ENCODE assay signal across 8 mouse cellular contexts in the genomic region with DNA sequence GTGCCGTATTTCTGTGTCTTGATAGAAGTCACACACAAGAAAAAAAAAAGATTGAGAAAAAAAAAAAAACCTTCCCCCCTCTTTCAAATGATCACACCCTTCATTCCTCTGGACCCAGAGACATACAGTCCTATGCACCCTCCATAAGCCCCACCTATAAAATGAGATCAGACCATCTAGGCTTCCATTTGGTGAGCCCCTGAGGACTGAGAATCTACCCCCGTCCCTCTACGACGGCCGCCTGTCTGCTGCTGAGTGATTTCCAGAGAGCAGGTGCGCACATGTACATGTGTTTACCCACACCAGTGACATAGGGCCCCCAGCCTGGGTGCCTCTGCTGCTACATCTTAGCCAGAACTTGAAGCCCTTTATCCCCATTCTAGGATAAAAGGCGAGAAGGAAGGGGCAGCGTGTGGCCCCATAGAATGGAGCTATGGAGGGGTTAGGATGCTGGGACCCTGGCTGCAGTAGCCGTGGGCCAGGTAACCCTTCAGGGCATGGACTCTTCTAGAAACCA. TPM values are rescaled to one million over a fixed set of nuclear protein-coding genes. Genes with fewer than 3 reads are reported as not detected.
A peak's percentile ranks its signal among the peaks of the same experiment; 100 is the strongest.
DNase-seq lines count a peak whose midpoint lies in the region; ATAC-seq and TF ChIP-seq lines count a peak whose summit lies in the region.

No protein-coding gene starts in this region.

- H3K4me1 ChIP-seq in spleen, adult 2 months (ENCODE audit: control insufficient read depth, insufficient read depth, insufficient read length) = peaks cover 46% of the 10 kb centered on the region
- peaks cover 20% of the 10 kb centered on the region for H3K4me1 ChIP-seq in intestine, embryonic 14.5 days (replicated peaks; ENCODE audit: control insufficient read depth, insufficient read depth, low read length)
- H3K4me1 ChIP-seq in midbrain, embryonic 14.5 days (ENCODE audit: control insufficient read depth, insufficient read depth, low read length) = peaks cover 10% of the 10 kb centered on the region; the same call in 1 of the 2 replicates

- H3K9me3 ChIP-seq in intestine, embryonic 14.5 days (ENCODE audit: control insufficient read depth, low read length) = no peaks in the 10 kb centered on the region
- H3K9me3 ChIP-seq in midbrain, embryonic 14.5 days (ENCODE audit: control insufficient read depth, low read length) = no peaks in the 10 kb centered on the region

- ATAC-seq in intestine, embryonic 14.5 days (replicated peaks; ENCODE audit: low FRiP score, low TSS enrichment, low read depth) = no peak
- no peak for ATAC-seq in midbrain, embryonic 14.5 days (ENCODE audit: low FRiP score, low TSS enrichment)

- DNase-seq in adrenal gland, postnatal 14 days = peak; percentile 40
- no peak for DNase-seq in adrenal gland, adult 8-10 months
- DNase-seq in spleen, adult 2 months (ENCODE audit: low read depth in 1 of 2, low spot score in 2 of 2) = peak in 1 of 2 experiments; percentile 47
- no peak for DNase-seq in spleen, postnatal 4 days (ENCODE audit: low spot score in 2 of 2)
- DNase-seq in intestine, embryonic 14.5 days (ENCODE audit: low spot score) = no peak
- no peak for DNase-seq in midbrain, embryonic 14.5 days
- no peak for DNase-seq in urinary bladder, adult 2 months (ENCODE audit: low spot score)
- no peak for DNase-seq in gastrocnemius, adult 8-10 months (ENCODE audit: low spot score in 2 of 2)

- H3K36me3 ChIP-seq in spleen, adult 2 months (ENCODE audit: control insufficient read depth, insufficient read depth, low read length) = peaks cover 41% of the 10 kb centered on the region
- peaks cover 39% of the 10 kb centered on the region for H3K36me3 ChIP-seq in intestine, embryonic 14.5 days (ENCODE audit: control insufficient read depth, insufficient read depth, low read length)
- H3K36me3 ChIP-seq in midbrain, embryonic 14.5 days (ENCODE audit: control insufficient read depth, insufficient read depth, low read length) = peaks cover 40% of the 10 kb centered on the region

- no peak overlapping the region for H3K9ac ChIP-seq in intestine, embryonic 14.5 days (ENCODE audit: low read length)
- H3K9ac ChIP-seq in midbrain, embryonic 14.5 days (replicated peaks; ENCODE audit: low read length) = no peak overlapping the region

- 28% methylated on average over 9 of the region's 9 CpGs for WGBS in spleen, adult 2 months
- 35% methylated on average over 9 of the region's 9 CpGs for WGBS in intestine, embryonic 14.5 days
- 35% methylated on average over 9 of the region's 9 CpGs for WGBS in midbrain, embryonic 14.5 days

- H3K27me3 ChIP-seq in spleen, adult 2 months (ENCODE audit: control insufficient read depth, insufficient read depth, low read length) = no peaks in the 10 kb centered on the region
- H3K27me3 ChIP-seq in intestine, embryonic 14.5 days (replicated peaks; ENCODE audit: control insufficient read depth, insufficient read depth, low read length) = no peaks in the 10 kb centered on the region
- H3K27me3 ChIP-seq in midbrain, embryonic 14.5 days (ENCODE audit: control insufficient read depth, insufficient read depth, low read length) = no peaks in the 10 kb centered on the region

- no peak for TF ChIP-seq CTCF in spleen, adult 2 months (IDR thresholded peaks at IDR 0.05; ENCODE audit: extremely low read depth, insufficient read depth, insufficient read length, insufficient replicate concordance)

- TF ChIP-seq POLR2A in spleen, adult 2 months (IDR thresholded peaks at IDR 0.05; ENCODE audit: low read depth, low read length) = no peak

- peak overlapping the region; percentile 79 for H3K27ac ChIP-seq in spleen, adult 2 months (ENCODE audit: insufficient read depth, low read length)
- H3K27ac ChIP-seq in intestine, embryonic 14.5 days (ENCODE audit: low read depth) = no peak overlapping the region
- no peak overlapping the region for H3K27ac ChIP-seq in midbrain, embryonic 14.5 days (replicated peaks; ENCODE audit: low read depth, low read length)

- H3K4me2 ChIP-seq in intestine, embryonic 14.5 days (ENCODE audit: low read length) = peak overlapping the region; percentile 47
- H3K4me2 ChIP-seq in midbrain, embryonic 14.5 days (ENCODE audit: low read length) = peak overlapping the region; percentile 46; the same call in 1 of the 2 replicates

- H3K4me3 ChIP-seq in spleen, adult 2 months (ENCODE audit: extremely low read depth, insufficient read depth, insufficient read length) = no peak overlapping the region
- H3K4me3 ChIP-seq in intestine, embryonic 14.5 days (ENCODE audit: low read depth, low read length) = 0 out of 2 replicates have a peak overlapping the region, but pooled peaks have one; percentile 20
- no peak overlapping the region; the same call in 1 of the 2 replicates for H3K4me3 ChIP-seq in midbrain, embryonic 14.5 days (replicated peaks; ENCODE audit: low read depth, low read length)

RNA-seq across cellular contexts. Expression of gene Bcl9l, which starts 27.8 kb away (rescaled TPM):
- 59.3 and 61.7 TPM in 2 replicates for total RNA-seq in adrenal gland, postnatal 14 days (2021)
- 10 to 100 TPM; 48.9 to 76.1 (median 66.7) TPM for total RNA-seq in adrenal gland, adult 8-10 months (2022)
- polyA plus RNA-seq in spleen, adult 2 months (2012; rRNA removed) = 42.2 and 50.3 TPM in 2 replicates
- polyA plus RNA-seq in intestine, embryonic 14.5 days (2014; fragmentation: Nextera tagmentation; extraction: Ambion mirVana) = 10.2 TPM in 2 replicates
- 12.6 and 14.9 TPM in 2 replicates for polyA plus RNA-seq in midbrain, embryonic 14.5 days (2014; fragmentation: Nextera tagmentation; extraction: Ambion mirVana)
- 11.1 and 29.7 TPM in 2 replicates for polyA plus RNA-seq in urinary bladder, adult 2 months (2012; rRNA removed)
- 10 to 100 TPM; 36.4 to 43.8 (median 41.7) TPM for total RNA-seq in gastrocnemius, adult 8-10 months (2022)

RNA-seq across cellular contexts. Expression of gene Cxcr5, which starts 51.3 kb away (rescaled TPM):
- 0.56 and 4.4 TPM in 2 replicates for total RNA-seq in adrenal gland, postnatal 14 days (2021)
- under 1 TPM; 0.13 to 0.32 (median 0.18) TPM for total RNA-seq in adrenal gland, adult 8-10 months (2022)
- polyA plus RNA-seq in spleen, adult 2 months (2012; rRNA removed) = 133 and 154 TPM in 2 replicates
- 0.82 and 0.89 TPM in 2 replicates for polyA plus RNA-seq in intestine, embryonic 14.5 days (2014; fragmentation: Nextera tagmentation; extraction: Ambion mirVana)
- polyA plus RNA-seq in midbrain, embryonic 14.5 days (2014; fragmentation: Nextera tagmentation; extraction: Ambion mirVana) = 0.11 TPM in 1 of 2 replicates, not detected in the other
- 0.11 and 0.16 TPM in 2 replicates for polyA plus RNA-seq in urinary bladder, adult 2 months (2012; rRNA removed)
- total RNA-seq in gastrocnemius, adult 8-10 months (2022) = not detected

RNA-seq across cellular contexts. Expression of gene Upk2, which starts 55.6 kb away (rescaled TPM):
- total RNA-seq in adrenal gland, postnatal 14 days (2021) = not detected in 2 replicates
- total RNA-seq in adrenal gland, adult 8-10 months (2022) = not detected
- not detected in 2 replicates for polyA plus RNA-seq in spleen, adult 2 months (2012; rRNA removed)
- 2.1 and 2.3 TPM in 2 replicates for polyA plus RNA-seq in intestine, embryonic 14.5 days (2014; fragmentation: Nextera tagmentation; extraction: Ambion mirVana)
- polyA plus RNA-seq in midbrain, embryonic 14.5 days (2014; fragmentation: Nextera tagmentation; extraction: Ambion mirVana) = not detected in 2 replicates
- polyA plus RNA-seq in urinary bladder, adult 2 months (2012; rRNA removed) = 788 and 1,023 TPM in 2 replicates
- under 1 TPM in 2 of 4 experiments, not detected in 2; 0.29 to 0.54 TPM for total RNA-seq in gastrocnemius, adult 8-10 months (2022)

Comparison
In these comparisons a context has a peak if more than half of its experiments do, and no peak if none do; other contexts are left out.
1. RNA of gene Cxcr5, which starts 51.3 kb away (polyA plus RNA-seq): 133 to 154 TPM in spleen, adult 2 months; 0.82 to 0.89 TPM in intestine, embryonic 14.5 days, 0.11 to 0.16 TPM in urinary bladder, adult 2 months and 0.11 TPM in midbrain, embryonic 14.5 days; every median in the first group is over 10 times any median in the second.
2. RNA of gene Upk2, which starts 55.6 kb away (polyA plus RNA-seq): 788 to 1,023 TPM in urinary bladder, adult 2 months; 2.1 to 2.3 TPM in intestine, embryonic 14.5 days, not detected in spleen, adult 2 months and not detected in midbrain, embryonic 14.5 days; every median in the first group is over 100 times any median in the second.